Mouse (Mus musculus) CH12.LX (cell line): ENCODE measurements around the gene Cryzl2.

Experiments used
- GABPA ChIP-seq: IDR thresholded peaks from 2 replicates; pipeline ENCODE4 v1.6.1; 2012; ENCODE audit warnings: low read depth, low read length, improper control_type of control experiment, inconsistent platforms; ENCODE audit not compliant: insufficient replicate concordance
- POLR2A ChIP-seq: IDR thresholded peaks from 2 replicates; pipeline ENCODE4 v1.6.1; 2011; ENCODE audit warnings: low read depth, mild to moderate bottlenecking, improper control_type of control experiment, low read length
- RAD21 ChIP-seq: IDR thresholded peaks from 2 replicates; pipeline ENCODE4 v1.6.1; 2011; ENCODE audit warnings: low read depth, mild to moderate bottlenecking, low read length, improper control_type of control experiment, moderate library complexity
- TBP ChIP-seq: conservative IDR thresholded peaks from 2 replicates; pipeline ENCODE4 v1.6.1; 2011; ENCODE audit warnings: low read depth, low read length, improper control_type of control experiment

GRCm38 (mm10) chr1:157507814-157508213, 49.4 kb downstream of the Cryzl2 start:
- TF ChIP-seq POLR2A (no peak), RAD21 (no peak), GABPA (no peak), TBP (no peak)
